Mouse (Mus musculus): ENCODE results near the gene Itga6.
"Not testable (repeated sequence)": the region's sequence is repeated elsewhere in the genome, so short reads cannot be mapped to it uniquely, and the experiment has no call there.

Gene Itga6

GRCm38 (mm10) chr2:71895596-71896286, 150.3 kb downstream of the Itga6 start:
- DNase-seq (ENCODE audit: low read depth): no peak

GRCm38 (mm10) chr2:71897420-71897819, 152.0 kb downstream of the Itga6 start:
- DNase-seq (ENCODE audit: low read depth): no peak

- peak; percentile 76 for DNase-seq (ENCODE audit: low read depth)
Measured at GRCm38 (mm10) chr2:71898335-71898856, 153.0 kb downstream of the Itga6 start.

- no peak for DNase-seq (ENCODE audit: low read depth)
Measured at GRCm38 (mm10) chr2:71899886-71900285, 154.5 kb downstream of the Itga6 start.

- no peak for DNase-seq (ENCODE audit: low read depth)
Measured at GRCm38 (mm10) chr2:71905154-71905553, 159.7 kb downstream of the Itga6 start.

GRCm38 (mm10) chr2:71906356-71906755, 160.9 kb downstream of the Itga6 start:
- not testable (repeated sequence) for DNase-seq (ENCODE audit: low read depth)
